Mouse (Mus musculus): Measurements from ENCODE around the gene Irf4. TPM values are rescaled to one million over a fixed set of nuclear protein-coding genes. Genes with fewer than 3 reads are reported as not detected.

Irf4 gene
- 0.37 TPM for polyA plus RNA-seq (2014; fragmentation: Illumina TruSeq; extraction: RNeasy Lipid Tissue Mini Kit (QIAGEN cat#74804); ENCODE audit: low read depth, low replicate concordance)

GRCm38 (mm10) chr13:30749021-30749556 lies at the start of gene Irf4:
TSS of gene Irf4 (plus strand) at chr13:30749226.

Other genes starting within 250 kb of the Irf4 start
- 231 TPM for gene Uqcrfs1, start 203.9 kb upstream of the Irf4 start, polyA plus RNA-seq (2014; fragmentation: Illumina TruSeq; extraction: RNeasy Lipid Tissue Mini Kit (QIAGEN cat#74804); ENCODE audit: low read depth, low replicate concordance)
- gene Dusp22, start 89.2 kb upstream of the Irf4 start, polyA plus RNA-seq (2014; fragmentation: Illumina TruSeq; extraction: RNeasy Lipid Tissue Mini Kit (QIAGEN cat#74804); ENCODE audit: low read depth, low replicate concordance): 19.9 TPM
- not detected for gene Hus1b, start 198.5 kb downstream of the Irf4 start, polyA plus RNA-seq (2014; fragmentation: Illumina TruSeq; extraction: RNeasy Lipid Tissue Mini Kit (QIAGEN cat#74804); ENCODE audit: low read depth, low replicate concordance)
- gene Exoc2, start 224.9 kb downstream of the Irf4 start, polyA plus RNA-seq (2014; fragmentation: Illumina TruSeq; extraction: RNeasy Lipid Tissue Mini Kit (QIAGEN cat#74804); ENCODE audit: low read depth, low replicate concordance): 7.9 TPM
- not detected for gene Gm5447, start 225.0 kb downstream of the Irf4 start, polyA plus RNA-seq (2014; fragmentation: Illumina TruSeq; extraction: RNeasy Lipid Tissue Mini Kit (QIAGEN cat#74804); ENCODE audit: low read depth, low replicate concordance)

Data from liver, adult 10 weeks (tissue).